Mouse (Mus musculus): ENCODE measurements around the gene Smim6. TPM values are rescaled to one million over a fixed set of nuclear protein-coding genes. Genes with fewer than 3 reads are reported as not detected.

Smim6 gene
- polyA plus RNA-seq, 1 experiment from 2014 or later = 0.53 TPM

DNA sequence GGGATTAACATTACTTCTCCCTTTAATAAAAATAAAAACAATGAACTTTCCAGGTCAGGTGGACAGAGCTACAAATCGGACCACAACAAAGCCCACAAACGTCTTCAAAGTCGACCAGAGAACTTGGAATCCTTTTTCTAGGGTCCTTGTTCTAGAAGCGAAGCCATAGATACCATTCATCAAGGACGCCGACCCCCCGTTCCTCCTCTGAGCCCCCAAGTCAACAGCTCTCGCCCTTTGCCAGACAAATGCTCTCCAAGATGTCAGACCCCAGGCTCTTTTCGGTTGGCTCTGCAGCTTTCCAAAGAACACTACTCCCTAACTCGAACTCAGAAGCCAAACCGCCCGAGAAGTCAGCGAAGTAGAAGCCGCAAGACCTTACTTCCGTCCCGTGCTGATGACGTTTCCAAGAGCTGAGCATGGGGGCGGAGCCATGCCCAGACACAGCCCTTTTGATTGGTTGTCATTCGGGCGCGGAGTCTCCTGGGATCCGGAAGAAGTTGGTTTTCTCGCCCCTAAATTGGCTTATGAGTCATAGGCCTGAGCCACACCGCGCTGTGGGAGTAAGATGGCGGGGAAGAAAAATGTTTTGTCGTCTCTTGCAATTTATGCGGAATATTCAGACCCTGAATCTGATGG lies 21.4 kb downstream of the Smim6 start, which contains the start of the genes Sap30bp and Recql5:
Sap30bp (plus strand) TSS at position 175 of the 639 bp plus-strand sequence.
Recql5 (minus strand) TSS at position 370 of the 639 bp plus-strand sequence.
- ChIA-PET CTCF (interaction anchor here (1.2 to 1.5 kb wide), 3 partner anchors 11 to 73 kb away, joined by 3 to 4 read pairs (median 4); no protein-coding TSS in a partner anchor), POLR2A (no interaction called here)
- ATAC-seq = peak; percentile 80
- no peaks in the 10 kb centered on the region for H3K27me3 ChIP-seq
- in situ Hi-C loops (cut with MboI; ENCODE audit: low pct_unique_long_range_greater_than_20kb) = loop anchor here (25.0 kb wide), 1 partner anchor 529 kb away; the partner anchor contains the start of gene Qrich2
- peak; percentile 96 for DNase-seq (ENCODE audit: low read depth, low spot score)
- TF ChIP-seq CTCF (IDR thresholded peaks at IDR 0.05) = no peak

- ChIA-PET POLR2A (no interaction called here), CTCF (interaction anchor here (1.5 kb wide), 1 partner anchor 73 kb away, joined by 4 read pairs; no protein-coding TSS in a partner anchor)
- no peaks in the 10 kb centered on the region for H3K27me3 ChIP-seq
- DNase-seq (ENCODE audit: low read depth, low spot score) = no peak
- TF ChIP-seq CTCF (IDR thresholded peaks at IDR 0.05) = no peak
- in situ Hi-C loops (cut with MboI; ENCODE audit: low pct_unique_long_range_greater_than_20kb) = loop anchor here (25.0 kb wide), 1 partner anchor 529 kb away; the partner anchor contains the start of gene Qrich2
- ATAC-seq = peak; percentile 33
Observed at GRCm38 (mm10) chr11:115933747-115934110, 21.9 kb downstream of the Smim6 start.

DNA sequence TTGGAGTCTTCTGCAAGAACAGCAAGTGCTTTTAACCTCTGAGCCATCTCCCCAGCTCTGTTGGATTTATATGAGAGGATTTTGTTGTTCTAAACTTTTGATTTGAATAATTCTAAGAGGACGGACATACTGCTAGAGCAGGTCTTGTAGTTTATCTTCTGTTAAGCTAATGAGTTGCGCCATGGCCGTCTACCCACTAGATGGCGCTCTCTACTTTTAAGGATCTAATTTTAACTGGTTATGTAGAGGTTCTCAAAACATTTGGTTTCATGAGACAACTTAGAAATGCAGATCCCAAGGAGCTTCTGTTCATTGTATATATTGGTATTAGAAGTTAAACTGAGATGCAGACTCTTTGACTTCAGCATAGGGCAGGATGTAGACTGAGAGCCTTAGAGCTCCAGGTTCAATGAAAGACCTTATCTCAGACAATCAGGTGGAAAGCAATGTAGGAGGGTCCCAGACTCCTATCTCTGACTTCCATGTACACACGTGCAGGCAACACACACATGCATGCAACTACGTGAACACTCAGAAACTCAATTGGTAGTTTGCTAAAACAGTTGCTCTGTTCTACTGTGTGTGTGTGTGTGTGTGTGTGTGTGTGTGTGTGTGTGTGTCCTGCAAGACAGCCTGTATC lies 28.0 kb downstream of the Smim6 start:
- DNase-seq (ENCODE audit: low read depth, low spot score) = no peak
- TF ChIP-seq CTCF (IDR thresholded peaks at IDR 0.05) = no peak
- ChIA-PET CTCF (interaction anchor here (0.6 to 2.7 kb wide), 16 partner anchors 9 to 74 kb away, joined by 3 to 17 read pairs (median 4); no protein-coding TSS in a partner anchor), POLR2A (interaction anchor here (0.8 kb wide), 2 partner anchors 60 to 73 kb away, joined by 3 to 5 read pairs; partner anchors contain the start of gene Galk1)
- H3K27me3 ChIP-seq = no peaks in the 10 kb centered on the region
- in situ Hi-C loops (cut with MboI; ENCODE audit: low pct_unique_long_range_greater_than_20kb) = loop anchor here (5.0 to 25.0 kb wide), 2 partner anchors 57 to 522 kb away; partner anchors contain the start of gene Qrich2
- ATAC-seq = no peak

DNA sequence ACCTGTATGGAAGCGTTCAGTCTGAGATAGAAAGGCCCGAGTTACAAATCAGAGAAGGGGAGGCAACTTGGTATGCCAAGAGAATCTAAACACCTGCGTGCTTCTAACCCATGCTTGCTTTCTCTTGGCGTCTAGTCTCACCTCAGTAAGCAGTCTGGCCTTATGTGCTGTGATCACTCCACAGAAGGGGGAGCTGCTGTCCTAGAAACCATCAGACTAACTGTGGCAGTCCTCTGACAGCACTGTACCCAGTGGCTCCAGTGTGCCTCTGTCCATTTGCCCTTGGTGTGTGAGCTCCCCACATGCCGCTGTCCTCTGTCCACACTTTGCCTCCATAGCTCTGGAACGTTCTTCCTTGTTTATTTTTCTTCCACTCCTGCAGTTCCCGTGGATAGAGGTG lies 30.2 kb downstream of the Smim6 start:
- DNase-seq (ENCODE audit: low read depth, low spot score) = no peak
- in situ Hi-C loops (cut with MboI; ENCODE audit: low pct_unique_long_range_greater_than_20kb) = loop anchor here (25.0 kb wide), 1 partner anchor 520 kb away; the partner anchor contains the start of gene Qrich2

DNA sequence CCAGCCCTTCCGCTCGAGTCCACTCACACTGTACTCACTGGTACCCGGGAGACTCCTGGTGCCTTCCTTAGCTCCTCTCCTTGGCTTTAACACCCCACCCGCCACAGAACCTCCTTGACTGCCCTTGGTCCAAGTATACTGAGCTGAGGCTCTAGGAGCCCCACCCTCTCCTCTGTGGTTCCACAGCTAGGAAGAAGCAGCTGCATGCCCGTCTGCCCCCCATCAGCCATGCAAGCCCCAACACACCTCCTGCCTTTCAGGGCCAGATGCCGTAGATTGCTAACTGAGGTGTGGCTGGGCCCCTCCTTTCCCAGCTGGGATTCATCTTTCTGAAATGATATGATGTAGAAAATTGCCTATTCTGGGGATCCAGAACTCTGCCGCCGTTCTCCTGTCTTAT lies 33.4 kb downstream of the Smim6 start:
- H3K27me3 ChIP-seq = no peaks in the 10 kb centered on the region
- TF ChIP-seq CTCF (IDR thresholded peaks at IDR 0.05) = no peak
- in situ Hi-C loops (cut with MboI; ENCODE audit: low pct_unique_long_range_greater_than_20kb) = loop anchor here (25.0 kb wide), 1 partner anchor 517 kb away; the partner anchor contains the start of gene Qrich2
- ATAC-seq (no peak), DNase-seq (ENCODE audit: low read depth, low spot score) (no peak)
- CTCF ChIA-PET = interaction anchor here (0.9 kb wide), 1 partner anchor 54 kb away, joined by 4 read pairs; no protein-coding TSS in a partner anchor
- POLR2A ChIA-PET = no interaction called here

More for the DNA sequence above, 30.2 kb downstream of the Smim6 start:
- POLR2A ChIA-PET = no interaction called here
- CTCF ChIA-PET = interaction anchor here (1.1 to 1.4 kb wide), 5 partner anchors 13 to 189 kb away, joined by 3 to 6 read pairs (median 4); partner anchors contain the start of gene Trim65
- no peaks in the 10 kb centered on the region for H3K27me3 ChIP-seq
- no peak for TF ChIP-seq CTCF (IDR thresholded peaks at IDR 0.05)
- no peak for ATAC-seq

DNA sequence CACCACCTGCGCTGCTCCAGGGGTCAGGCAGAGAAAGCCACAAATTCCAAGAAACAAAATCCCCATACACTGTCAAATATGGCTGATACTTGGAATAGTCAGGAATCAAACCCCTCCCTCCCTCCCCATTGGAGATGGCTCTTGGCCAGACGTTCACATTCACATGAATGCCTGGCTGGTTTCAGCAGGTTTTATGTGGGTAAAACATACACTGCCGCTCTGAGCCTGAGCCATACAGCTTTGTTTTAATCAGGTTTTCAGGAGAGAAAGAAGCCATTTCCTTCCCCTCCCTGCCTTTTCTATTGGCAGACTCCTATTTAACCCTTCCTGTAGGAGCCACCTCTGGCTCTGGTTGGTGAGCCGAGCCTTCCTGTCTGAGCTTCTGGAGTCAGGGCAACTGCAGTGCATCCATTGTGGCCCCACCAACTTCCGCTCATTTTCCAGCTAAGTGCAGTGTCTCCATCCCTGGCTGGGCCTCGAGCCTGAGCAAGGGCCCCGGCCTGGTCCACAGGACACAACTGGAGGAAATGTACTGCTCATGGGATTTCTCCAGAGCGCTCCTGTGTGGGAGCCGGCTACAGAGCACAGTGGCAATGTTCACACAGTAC lies 34.5 kb downstream of the Smim6 start:
- ATAC-seq (no peak), DNase-seq (ENCODE audit: low read depth, low spot score) (no peak)
- POLR2A ChIA-PET = no interaction called here
- CTCF ChIA-PET = no interaction called here
- no peak for TF ChIP-seq CTCF (IDR thresholded peaks at IDR 0.05)
- no peaks in the 10 kb centered on the region for H3K27me3 ChIP-seq
- in situ Hi-C loops (cut with MboI; ENCODE audit: low pct_unique_long_range_greater_than_20kb) = loop anchor here (25.0 kb wide), 1 partner anchor 516 kb away; the partner anchor contains the start of gene Qrich2

GRCm38 (mm10) chr11:115948316-115948715 lies 36.5 kb downstream of the Smim6 start:
- in situ Hi-C loops (cut with MboI; ENCODE audit: low pct_unique_long_range_greater_than_20kb) = loop anchor here (25.0 kb wide), 1 partner anchor 514 kb away; the partner anchor contains the start of gene Qrich2
- no peak for TF ChIP-seq CTCF (IDR thresholded peaks at IDR 0.05)
- no peaks in the 10 kb centered on the region for H3K27me3 ChIP-seq
- DNase-seq (ENCODE audit: low read depth, low spot score) = no peak
- ATAC-seq = no peak
- ChIA-PET POLR2A (no interaction called here), CTCF (interaction anchor here (1.1 to 1.5 kb wide), 2 partner anchors 9 to 12 kb away, joined by 3 to 5 read pairs; no protein-coding TSS in a partner anchor)

- ChIA-PET POLR2A (no interaction called here), CTCF (no interaction called here)
- TF ChIP-seq CTCF (IDR thresholded peaks at IDR 0.05) = no peak
- ATAC-seq = no peak
- no peak for DNase-seq (ENCODE audit: low read depth, low spot score)
- in situ Hi-C loops (cut with MboI; ENCODE audit: low pct_unique_long_range_greater_than_20kb) = no loop called here
- H3K27me3 ChIP-seq = no peaks in the 10 kb centered on the region
Observed at GRCm38 (mm10) chr11:115950719-115951118, 38.9 kb downstream of the Smim6 start.

- TF ChIP-seq CTCF (IDR thresholded peaks at IDR 0.05) = no peak
- no peak for ATAC-seq
- POLR2A ChIA-PET = interaction anchor here (0.6 kb wide), 1 partner anchor 15 kb away, joined by 3 read pairs; no protein-coding TSS in a partner anchor
- no peaks in the 10 kb centered on the region for H3K27me3 ChIP-seq
- no peak for DNase-seq (ENCODE audit: low read depth, low spot score)
- in situ Hi-C loops (cut with MboI; ENCODE audit: low pct_unique_long_range_greater_than_20kb) = no loop called here
- CTCF ChIA-PET = interaction anchor here (1.2 kb wide), 1 partner anchor 13 kb away, joined by 4 read pairs; no protein-coding TSS in a partner anchor
Observed at GRCm38 (mm10) chr11:115954712-115955111, 42.9 kb downstream of the Smim6 start.
